Mouse (Mus musculus): ENCODE measurements around the gene Pex5.

DNA sequence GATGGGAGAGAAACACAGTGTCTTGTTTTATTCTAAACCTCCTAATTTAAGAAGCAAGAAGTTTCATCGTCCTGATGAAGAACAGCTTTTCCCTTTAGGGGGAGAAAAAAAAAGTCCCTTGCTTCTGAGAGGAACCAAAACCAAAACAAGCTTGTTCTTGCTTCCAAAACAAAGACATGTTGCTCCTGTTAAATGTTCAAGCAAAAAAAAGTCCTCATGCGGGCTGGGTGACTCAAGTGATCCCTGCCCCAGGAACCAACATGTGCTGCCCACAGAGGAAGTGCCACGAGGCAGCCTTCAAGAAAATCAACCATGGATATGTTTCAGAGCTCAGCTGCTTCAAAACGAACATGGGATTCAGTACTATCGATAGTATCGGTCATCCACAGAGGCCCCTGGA lies 55.9 kb downstream of the Pex5 start:
- TF ChIP-seq CTCF (IDR thresholded peaks at IDR 0.05; ENCODE audit: low read depth) (no peak), EP300 (optimal IDR thresholded peaks at IDR 0.05) (no peak)

Measured in stomach, postnatal 0 days (tissue).